Mouse (Mus musculus): ENCODE data around the gene Apoe. TPM values are rescaled to one million over a fixed set of nuclear protein-coding genes. Genes with fewer than 3 reads are reported as not detected.
"Not testable (repeated sequence)": the region's sequence is repeated elsewhere in the genome, so short reads cannot be mapped to it uniquely, and the experiment has no call there.

Gene Apoe
- polyA plus RNA-seq, 1 experiment from 2014 or later = 355 TPM

DNA sequence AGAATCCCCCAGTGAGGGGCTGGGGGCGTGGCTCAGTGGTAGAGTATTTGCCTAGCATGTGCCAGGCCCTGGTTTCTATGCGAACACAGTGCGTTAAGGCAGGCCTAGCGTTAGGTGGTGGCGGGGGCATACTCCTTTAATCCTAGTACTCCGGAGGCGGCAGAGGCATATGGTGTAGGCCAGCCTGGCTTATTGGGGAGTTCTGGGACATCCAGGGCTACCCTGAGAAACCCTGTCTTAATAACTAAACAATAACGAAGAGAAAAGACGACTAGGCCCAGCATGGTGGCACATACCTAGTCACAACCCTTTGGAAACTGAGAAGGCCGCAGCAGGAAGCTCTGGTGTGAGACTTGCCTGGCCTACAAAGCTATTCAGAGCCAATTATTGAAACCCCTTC, 10.9 kb downstream of the Apoe start:
- no peaks in the 10 kb centered on the region for H3K9me3 ChIP-seq (ENCODE audit: control insufficient read depth, low read length)
- H3K9ac ChIP-seq (ENCODE audit: low read depth, low read length) = no peak overlapping the region
- no peak overlapping the region for H3K4me2 ChIP-seq (ENCODE audit: low read depth, low read length)
- H3K36me3 ChIP-seq (ENCODE audit: control insufficient read depth, insufficient read depth, low read length) = no peaks in the 10 kb centered on the region
- no peaks in the 10 kb centered on the region for H3K27me3 ChIP-seq (replicated peaks; ENCODE audit: control insufficient read depth, insufficient read depth, low read length)
- ATAC-seq = no peak
- 91% methylated on average over 10 of the region's 10 CpGs for WGBS
- H3K4me1 ChIP-seq (ENCODE audit: control insufficient read depth, insufficient read depth, low read length) = peaks cover 14% of the 10 kb centered on the region
- no peak overlapping the region for H3K4me3 ChIP-seq (ENCODE audit: low read length)
- no peak overlapping the region for H3K27ac ChIP-seq (ENCODE audit: low read length)

DNA sequence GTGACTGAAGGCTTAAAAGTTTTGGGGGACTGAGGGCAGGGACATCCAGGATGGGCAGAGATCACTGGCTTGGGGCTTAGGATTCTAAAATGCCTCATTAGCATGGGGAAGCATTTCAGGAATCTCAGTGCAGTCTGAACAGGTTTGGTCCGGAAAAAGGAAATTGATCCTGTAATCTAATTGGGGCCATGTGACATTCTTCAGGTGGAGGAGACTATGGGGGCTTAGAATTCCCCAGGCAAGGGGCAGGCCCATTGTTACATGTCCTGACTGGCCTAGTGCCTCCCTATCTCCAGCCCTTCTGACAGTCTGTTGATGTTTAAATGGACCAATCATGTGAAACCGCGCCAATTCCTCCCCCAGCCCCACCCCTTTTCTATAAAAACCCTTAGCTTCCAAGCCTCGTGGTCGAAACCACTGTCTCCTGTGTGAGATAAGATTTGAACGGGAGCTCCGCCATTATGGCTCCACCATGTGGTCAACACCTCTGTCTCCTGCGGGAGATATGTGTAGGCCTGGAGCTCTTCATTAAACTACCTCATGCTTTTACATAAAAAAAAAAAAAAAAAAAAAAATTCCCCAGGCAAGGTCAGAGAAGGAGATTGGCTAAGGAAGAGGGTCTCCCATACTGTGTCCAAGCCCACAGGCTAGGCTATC, 11.9 kb downstream of the Apoe start:
- H3K9ac ChIP-seq (ENCODE audit: low read depth, low read length); H3K36me3 ChIP-seq (ENCODE audit: control insufficient read depth, insufficient read depth, low read length); H3K27me3 ChIP-seq (replicated peaks; ENCODE audit: control insufficient read depth, insufficient read depth, low read length); H3K4me3 ChIP-seq (ENCODE audit: low read length); H3K27ac ChIP-seq (ENCODE audit: low read length); H3K9me3 ChIP-seq (ENCODE audit: control insufficient read depth, low read length); H3K4me1 ChIP-seq (ENCODE audit: control insufficient read depth, insufficient read depth, low read length); H3K4me2 ChIP-seq (ENCODE audit: low read depth, low read length): not testable (repeated sequence)
- ATAC-seq = peak; percentile 43; the same call in 1 of the 2 replicates
- 59% methylated on average over 8 of the region's 8 CpGs for WGBS

DNA sequence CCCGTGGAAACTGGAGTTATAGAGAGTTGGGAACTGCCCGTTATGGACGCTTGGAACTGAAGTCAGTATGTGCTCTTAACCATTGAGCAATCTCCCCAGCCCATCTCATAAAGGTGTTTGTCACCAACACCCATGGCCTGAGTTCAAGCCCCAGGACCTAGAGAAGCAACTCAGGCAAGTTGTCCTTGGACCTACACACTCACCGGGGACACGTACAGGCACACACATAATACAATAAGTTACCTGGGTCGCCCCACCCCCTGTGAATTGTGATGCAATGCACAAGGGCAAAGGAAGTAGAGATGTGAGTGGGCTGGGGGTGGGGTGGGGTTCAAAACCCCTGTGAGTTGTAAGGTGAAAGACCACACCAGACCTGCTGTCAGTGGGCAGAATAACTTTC, 12.5 kb downstream of the Apoe start:
- WGBS = 77% methylated on average over 6 of the region's 6 CpGs
- Histone ChIP-seq H3K4me1 (ENCODE audit: control insufficient read depth, insufficient read depth, low read length) (no peaks in the 10 kb centered on the region; the same call in 1 of the 2 replicates), H3K9me3 (ENCODE audit: control insufficient read depth, low read length) (no peaks in the 10 kb centered on the region), H3K27ac (ENCODE audit: low read length) (no peak overlapping the region), H3K4me3 (ENCODE audit: low read length) (no peak overlapping the region), H3K27me3 (replicated peaks; ENCODE audit: control insufficient read depth, insufficient read depth, low read length) (no peaks in the 10 kb centered on the region), H3K36me3 (ENCODE audit: control insufficient read depth, insufficient read depth, low read length) (no peaks in the 10 kb centered on the region), H3K9ac (ENCODE audit: low read depth, low read length) (no peak overlapping the region), H3K4me2 (ENCODE audit: low read depth, low read length) (no peak overlapping the region)
- peak; percentile 41 for ATAC-seq

DNA sequence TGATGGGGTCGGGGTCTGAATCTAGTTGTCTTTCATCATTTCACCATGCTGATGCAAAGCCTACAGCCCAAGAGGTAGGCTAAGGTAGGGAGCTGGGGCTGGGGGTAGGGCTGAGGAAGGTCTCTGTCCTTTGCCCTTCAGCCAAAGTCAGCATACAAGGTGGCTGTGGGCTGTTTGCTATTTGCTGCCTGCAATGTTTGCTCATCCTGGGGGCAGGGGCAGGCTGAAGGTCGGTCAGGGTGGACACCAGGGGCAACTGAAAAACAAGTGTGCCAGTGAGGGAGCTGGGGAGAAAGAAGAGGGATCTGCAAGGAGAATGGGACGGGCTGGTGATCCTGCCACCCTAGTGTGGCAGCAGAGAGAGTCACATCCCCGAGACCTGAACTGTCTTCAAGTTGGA, 13.6 kb downstream of the Apoe start:
- H3K27me3 ChIP-seq (replicated peaks; ENCODE audit: control insufficient read depth, insufficient read depth, low read length) = no peaks in the 10 kb centered on the region
- H3K4me1 ChIP-seq (ENCODE audit: control insufficient read depth, insufficient read depth, low read length) = peaks cover 3% of the 10 kb centered on the region; the same call in 1 of the 2 replicates
- no peak overlapping the region for H3K9ac ChIP-seq (ENCODE audit: low read depth, low read length)
- no peak overlapping the region for H3K27ac ChIP-seq (ENCODE audit: low read length)
- no peak overlapping the region for H3K4me2 ChIP-seq (ENCODE audit: low read depth, low read length)
- 49% methylated on average over 4 of the region's 4 CpGs for WGBS
- ATAC-seq = no peak
- H3K36me3 ChIP-seq (ENCODE audit: control insufficient read depth, insufficient read depth, low read length) = no peaks in the 10 kb centered on the region
- H3K9me3 ChIP-seq (ENCODE audit: control insufficient read depth, low read length) = no peaks in the 10 kb centered on the region
- no peak overlapping the region for H3K4me3 ChIP-seq (ENCODE audit: low read length)

DNA sequence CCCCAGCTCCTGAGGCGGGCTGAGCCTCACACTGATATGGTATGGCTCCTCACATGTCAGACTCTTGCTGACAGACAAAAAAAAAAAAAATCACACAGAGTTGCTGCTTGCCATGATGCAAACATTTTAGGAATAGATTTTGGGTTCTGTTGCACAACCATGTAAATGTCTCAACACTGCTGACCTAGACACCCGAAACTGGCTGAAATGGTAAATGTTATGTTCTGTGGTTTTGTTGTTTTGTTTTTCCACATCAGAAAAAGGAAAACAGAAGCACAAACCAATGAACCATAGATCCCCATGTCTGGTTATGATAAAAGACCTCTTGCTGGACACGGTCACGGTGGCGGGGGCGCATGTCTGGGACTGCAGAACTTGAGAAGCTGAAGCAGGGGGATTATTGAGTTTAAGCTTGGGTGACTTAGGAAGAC, 15.2 kb downstream of the Apoe start:
- Histone ChIP-seq H3K4me3 (ENCODE audit: low read length) (no peak overlapping the region), H3K27ac (ENCODE audit: low read length) (no peak overlapping the region), H3K9ac (ENCODE audit: low read depth, low read length) (no peak overlapping the region), H3K4me2 (ENCODE audit: low read depth, low read length) (no peak overlapping the region), H3K27me3 (replicated peaks; ENCODE audit: control insufficient read depth, insufficient read depth, low read length) (no peaks in the 10 kb centered on the region), H3K36me3 (ENCODE audit: control insufficient read depth, insufficient read depth, low read length) (no peaks in the 10 kb centered on the region), H3K9me3 (ENCODE audit: control insufficient read depth, low read length) (no peaks in the 10 kb centered on the region), H3K4me1 (ENCODE audit: control insufficient read depth, insufficient read depth, low read length) (peaks cover 3% of the 10 kb centered on the region; the same call in 1 of the 2 replicates)
- 89% methylated on average over 6 of the region's 6 CpGs for WGBS
- no peak for ATAC-seq

DNA sequence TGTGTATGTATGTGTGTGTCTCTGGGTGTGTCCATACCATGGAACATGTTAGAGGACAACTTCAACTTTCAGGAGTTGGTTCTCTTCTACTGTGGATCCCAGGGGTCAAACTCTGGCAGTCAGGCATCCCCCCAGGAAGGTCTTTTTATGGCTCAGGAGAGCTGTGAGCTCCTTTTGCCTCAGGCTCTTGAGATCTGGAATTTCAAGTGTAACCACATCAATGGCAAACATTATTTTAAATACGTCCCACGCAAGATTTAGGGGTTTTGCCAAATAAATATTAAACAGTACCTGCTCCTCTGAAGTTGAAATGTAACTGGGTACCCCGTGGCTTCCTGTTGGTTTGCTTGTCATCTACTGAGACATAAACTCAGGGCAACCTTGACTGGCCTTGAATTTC, 16.0 kb downstream of the Apoe start:
- no peaks in the 10 kb centered on the region for H3K9me3 ChIP-seq (ENCODE audit: control insufficient read depth, low read length)
- no peak for ATAC-seq
- no peaks in the 10 kb centered on the region for H3K36me3 ChIP-seq (ENCODE audit: control insufficient read depth, insufficient read depth, low read length)
- no peak overlapping the region for H3K27ac ChIP-seq (ENCODE audit: low read length)
- no peak overlapping the region for H3K9ac ChIP-seq (ENCODE audit: low read depth, low read length)
- H3K27me3 ChIP-seq (replicated peaks; ENCODE audit: control insufficient read depth, insufficient read depth, low read length) = no peaks in the 10 kb centered on the region
- H3K4me2 ChIP-seq (ENCODE audit: low read depth, low read length) = no peak overlapping the region
- H3K4me1 ChIP-seq (ENCODE audit: control insufficient read depth, insufficient read depth, low read length) = peaks cover 3% of the 10 kb centered on the region; the same call in 1 of the 2 replicates
- H3K4me3 ChIP-seq (ENCODE audit: low read length) = no peak overlapping the region
- 68% methylated on average over 3 of the region's 3 CpGs for WGBS

DNA sequence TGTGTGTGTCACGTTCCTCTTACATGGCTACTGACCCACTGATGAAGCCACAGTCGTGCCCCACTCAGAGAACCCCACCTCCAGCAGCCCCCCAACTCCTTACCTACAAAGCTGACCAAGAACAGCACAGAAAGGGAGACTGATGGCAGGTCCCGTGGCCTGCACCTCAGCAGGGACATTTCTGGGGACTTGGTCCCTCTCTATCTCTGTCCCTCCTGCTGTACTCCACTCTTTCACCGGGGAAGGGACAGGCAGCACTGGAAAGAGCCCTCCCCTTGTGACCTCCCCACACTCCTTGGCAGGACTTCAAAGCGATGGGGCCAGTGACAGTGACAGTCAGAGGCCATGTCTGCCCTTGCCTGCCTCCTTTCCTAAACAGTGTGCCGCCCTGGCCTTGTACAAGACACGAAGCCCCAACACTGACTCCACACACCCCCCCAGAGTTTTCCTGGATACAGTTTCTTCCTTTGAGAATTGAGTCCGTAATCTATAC, 17.7 kb downstream of the Apoe start, which contains the start of the genes Gm44805 and Apoc4:
TSS of gene Gm44805 (minus strand) at position 222 of the 493 bp plus-strand sequence.
TSS of gene Apoc4 (minus strand) at position 278 of the 493 bp plus-strand sequence.
- H3K4me1 ChIP-seq (ENCODE audit: control insufficient read depth, insufficient read depth, low read length) = peaks cover 12% of the 10 kb centered on the region; the same call in 1 of the 2 replicates
- H3K4me3 ChIP-seq (ENCODE audit: low read length) = no peak within 1 kb of the TSS
- no peaks in the 10 kb centered on the region for H3K36me3 ChIP-seq (ENCODE audit: control insufficient read depth, insufficient read depth, low read length)
- H3K9ac ChIP-seq (ENCODE audit: low read depth, low read length) = no peak within 1 kb of the TSS
- 61% methylated on average over 8 of the region's 8 CpGs for whole genome bisulfite sequencing
- H3K4me2 ChIP-seq (ENCODE audit: low read depth, low read length) = no peak within 1 kb of the TSS
- no peaks in the 10 kb centered on the region for H3K27me3 ChIP-seq (replicated peaks; ENCODE audit: control insufficient read depth, insufficient read depth, low read length)
- no peak for ATAC-seq
- no peak within 1 kb of the TSS; the same call in 1 of the 2 replicates for H3K27ac ChIP-seq (ENCODE audit: low read length)
- H3K9me3 ChIP-seq (ENCODE audit: control insufficient read depth, low read length) = no peaks in the 10 kb centered on the region

DNA sequence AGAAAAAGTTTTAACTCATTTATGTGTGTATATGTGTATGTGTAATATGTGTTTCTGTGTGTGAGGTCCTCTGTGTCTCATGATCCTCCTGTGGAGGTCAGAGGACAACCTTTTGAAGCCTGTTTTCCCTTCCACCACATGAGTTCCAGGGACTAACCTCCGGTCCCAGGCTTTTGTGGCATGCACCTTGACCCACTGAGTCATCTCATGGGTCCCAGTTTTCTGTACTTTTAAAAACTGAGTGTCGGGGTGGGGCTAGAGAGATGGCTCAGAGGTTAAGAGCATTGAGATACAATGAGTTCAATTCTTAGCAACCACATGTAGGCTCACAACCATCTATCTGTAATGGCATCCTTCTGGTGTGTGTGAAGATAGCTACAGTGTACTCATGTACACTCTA, 18.3 kb downstream of the Apoe start:
- H3K36me3 ChIP-seq (ENCODE audit: control insufficient read depth, insufficient read depth, low read length) = no peaks in the 10 kb centered on the region
- 67% methylated on average over 2 of the region's 2 CpGs for WGBS
- H3K27me3 ChIP-seq (replicated peaks; ENCODE audit: control insufficient read depth, insufficient read depth, low read length) = no peaks in the 10 kb centered on the region
- peak; percentile 34 for ATAC-seq
- no peaks in the 10 kb centered on the region for H3K9me3 ChIP-seq (ENCODE audit: control insufficient read depth, low read length)
- H3K4me2 ChIP-seq (ENCODE audit: low read depth, low read length) = no peak overlapping the region
- no peak overlapping the region for H3K4me3 ChIP-seq (ENCODE audit: low read length)
- no peak overlapping the region; the same call in 1 of the 2 replicates for H3K27ac ChIP-seq (ENCODE audit: low read length)
- H3K9ac ChIP-seq (ENCODE audit: low read depth, low read length) = no peak overlapping the region
- peaks cover 12% of the 10 kb centered on the region; the same call in 1 of the 2 replicates for H3K4me1 ChIP-seq (ENCODE audit: control insufficient read depth, insufficient read depth, low read length)

DNA sequence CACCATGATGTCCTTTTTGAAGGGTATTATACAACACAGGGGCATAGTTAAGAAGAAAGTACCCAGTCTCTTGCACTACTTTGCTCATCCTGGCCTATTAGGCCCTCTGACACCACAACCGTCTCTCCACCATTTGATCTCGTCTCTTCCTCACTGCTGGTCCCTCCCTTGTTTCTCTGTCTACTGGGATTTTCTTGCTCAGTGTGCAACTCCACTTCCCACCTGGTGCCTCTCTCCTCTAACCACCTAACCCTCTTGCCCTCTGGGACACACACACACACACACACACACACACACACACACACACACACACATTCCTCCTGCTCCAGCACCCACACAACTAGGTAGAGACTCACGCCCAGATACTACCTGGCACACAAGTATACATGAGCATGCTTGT, 20.1 kb downstream of the Apoe start:
- Histone ChIP-seq H3K9ac (ENCODE audit: low read depth, low read length) (no peak overlapping the region), H3K9me3 (ENCODE audit: control insufficient read depth, low read length) (no peaks in the 10 kb centered on the region), H3K4me2 (ENCODE audit: low read depth, low read length) (no peak overlapping the region), H3K27ac (ENCODE audit: low read length) (no peak overlapping the region), H3K36me3 (ENCODE audit: control insufficient read depth, insufficient read depth, low read length) (no peaks in the 10 kb centered on the region), H3K4me3 (ENCODE audit: low read length) (no peak overlapping the region), H3K27me3 (replicated peaks; ENCODE audit: control insufficient read depth, insufficient read depth, low read length) (no peaks in the 10 kb centered on the region), H3K4me1 (ENCODE audit: control insufficient read depth, insufficient read depth, low read length) (peaks cover 12% of the 10 kb centered on the region; the same call in 1 of the 2 replicates)
- 92% methylated on average over 3 of the region's 3 CpGs for WGBS
- ATAC-seq = no peak
